Mouse (Mus musculus) adrenal gland, adult (tissue): Measurements from ENCODE around the gene Pmm2.
A peak's percentile ranks its signal among the peaks of the same experiment; 100 is the strongest.

ENCODE experiments used
- DNase-seq, 2 experiments: peaks; one replicate each; pipeline ENCODE4 v3.0.0; 2022 to 2023; ENCODE audit warnings: low spot score in 1 of 2; ENCODE audit not compliant: inconsistent age in 2 of 2

The Pmm2 gene

GRCm38 (mm10) chr16:8655599-8655998 is 18.1 kb downstream of the Pmm2 start:
- no peak for DNase-seq

- no peak for DNase-seq
Measured at GRCm38 (mm10) chr16:8656256-8656655, 18.8 kb downstream of the Pmm2 start.

GRCm38 (mm10) chr16:8658349-8658748 is 20.9 kb downstream of the Pmm2 start:
- DNase-seq = no peak

DNA sequence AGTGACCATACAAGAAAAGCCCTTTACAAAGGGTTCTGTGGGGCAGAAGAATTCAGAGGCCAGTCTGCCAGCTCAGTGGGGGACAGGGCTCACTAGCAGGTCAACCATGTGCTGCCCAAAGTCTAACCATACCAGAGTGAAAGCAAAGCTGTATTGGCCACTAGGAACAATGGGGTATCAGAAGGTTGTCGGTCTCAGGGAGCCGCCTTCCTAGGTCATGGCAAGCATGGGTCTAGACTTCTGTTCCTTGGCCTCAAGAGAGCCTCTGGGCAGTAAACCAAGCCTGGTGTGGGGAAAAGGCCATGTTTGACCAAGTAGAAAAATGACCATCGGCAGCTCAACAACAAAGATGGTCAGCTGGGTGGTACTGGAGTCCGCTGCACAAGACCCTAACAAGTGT is 21.3 kb downstream of the Pmm2 start:
- DNase-seq = peak; percentile 31 to 79

DNA sequence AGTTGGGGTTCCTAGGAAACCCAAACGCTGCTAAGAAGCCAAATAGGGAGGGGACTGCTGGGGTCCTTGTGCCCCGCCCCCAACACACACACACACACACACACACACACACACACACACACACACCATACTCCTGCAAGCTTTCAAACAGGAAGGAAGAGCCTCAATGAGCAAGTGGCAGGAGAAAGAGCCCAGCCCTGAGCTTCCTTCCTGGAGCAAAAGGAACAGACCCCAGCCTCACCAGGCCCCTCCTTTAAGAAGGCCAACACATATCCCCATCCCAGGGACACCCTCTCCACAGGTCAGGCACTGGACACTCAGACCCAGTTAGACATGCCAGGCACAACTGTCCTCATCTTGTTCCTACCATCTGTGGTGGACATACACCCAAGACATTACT is 25.5 kb downstream of the Pmm2 start:
- DNase-seq = peak in 1 of 2 experiments; percentile 47

DNA sequence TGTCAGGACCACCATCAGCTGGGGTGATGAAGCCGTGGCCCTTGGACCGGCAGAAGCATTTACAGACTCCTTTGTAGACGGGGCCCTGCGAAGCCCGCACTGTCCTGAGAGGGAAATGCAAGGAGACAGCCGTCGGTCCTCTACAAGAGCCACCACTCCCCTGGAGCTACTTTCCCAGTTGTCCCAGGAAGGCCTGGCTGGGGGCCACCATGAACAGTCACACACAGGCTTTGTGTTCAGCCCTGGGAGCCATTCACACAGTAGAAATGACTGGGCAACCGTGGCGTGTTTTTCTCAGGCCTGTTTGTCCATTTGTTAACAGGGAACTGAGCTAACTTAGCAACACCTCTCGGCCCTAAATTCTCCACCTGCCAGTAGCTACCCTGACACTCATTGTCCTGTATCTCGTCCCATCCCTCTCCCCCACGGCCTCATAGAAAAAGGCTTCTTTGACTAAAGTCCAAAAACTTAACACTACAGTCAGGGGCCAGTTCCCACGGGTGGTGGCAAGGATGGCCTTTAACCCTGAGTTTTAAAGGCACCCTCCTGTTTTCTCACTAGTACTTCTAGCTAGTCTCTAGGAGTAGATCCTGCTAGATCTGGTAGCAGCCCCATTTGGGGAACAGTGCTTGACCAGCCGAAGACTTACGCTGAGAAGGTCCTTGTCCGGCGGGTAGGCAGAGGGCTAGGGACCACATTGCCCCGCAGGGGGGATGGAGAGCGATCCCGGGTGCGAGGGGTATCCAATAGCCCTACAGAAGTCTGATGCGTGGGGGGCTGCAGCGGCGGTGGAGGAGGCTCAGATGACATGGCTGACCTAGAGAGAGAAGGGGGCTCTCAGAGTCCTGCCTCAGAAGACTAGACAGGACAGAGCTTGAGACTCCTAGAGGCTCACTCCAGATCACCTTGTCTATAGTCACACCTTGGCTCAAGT is 26.4 kb downstream of the Pmm2 start:
- DNase-seq = no peak

- DNase-seq = peak in 1 of 2 experiments; percentile 45
Measured at GRCm38 (mm10) chr16:8665367-8665766, 27.9 kb downstream of the Pmm2 start.

DNA sequence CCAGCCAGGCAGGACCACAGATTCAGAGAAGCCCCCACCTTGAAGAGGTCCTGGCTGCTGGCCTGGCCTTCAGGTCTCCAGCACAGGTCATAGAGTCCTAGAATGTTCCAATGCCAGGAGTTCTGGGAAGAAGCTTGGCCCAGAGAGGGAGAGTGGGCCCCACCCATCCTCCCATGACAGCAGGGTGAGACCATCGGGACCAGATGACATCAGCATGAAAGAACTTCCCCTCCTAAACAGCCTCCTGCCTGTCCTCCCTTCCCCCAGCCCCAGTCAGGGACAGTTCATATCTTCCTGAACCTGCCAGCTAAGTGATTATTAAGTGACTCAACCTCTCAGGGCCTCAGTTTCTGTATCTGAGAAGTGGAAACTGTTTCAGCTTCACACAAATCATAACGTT is 29.0 kb downstream of the Pmm2 start:
- DNase-seq = peak; percentile 80 to 88

DNA sequence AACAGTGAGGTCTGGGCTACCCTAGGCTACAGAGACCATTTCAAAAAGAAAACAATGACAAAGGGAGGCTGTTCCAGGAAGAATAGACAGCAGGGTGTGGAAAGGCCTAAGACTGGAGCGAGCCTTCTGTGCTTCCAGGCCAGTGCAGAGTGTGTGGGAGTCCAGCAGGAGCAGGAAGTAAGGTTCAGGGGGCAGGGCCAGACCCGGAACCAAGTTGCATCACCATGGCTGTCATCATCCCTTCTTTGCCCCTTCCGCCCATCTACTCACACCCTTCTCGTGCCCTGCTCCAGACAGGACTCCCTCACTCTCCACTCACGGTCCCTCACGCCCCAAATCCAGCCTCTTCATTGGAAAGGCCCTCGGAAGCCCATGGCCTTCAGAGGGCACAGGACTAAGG is 29.8 kb downstream of the Pmm2 start:
- peak in 1 of 2 experiments; percentile 67 for DNase-seq

DNA sequence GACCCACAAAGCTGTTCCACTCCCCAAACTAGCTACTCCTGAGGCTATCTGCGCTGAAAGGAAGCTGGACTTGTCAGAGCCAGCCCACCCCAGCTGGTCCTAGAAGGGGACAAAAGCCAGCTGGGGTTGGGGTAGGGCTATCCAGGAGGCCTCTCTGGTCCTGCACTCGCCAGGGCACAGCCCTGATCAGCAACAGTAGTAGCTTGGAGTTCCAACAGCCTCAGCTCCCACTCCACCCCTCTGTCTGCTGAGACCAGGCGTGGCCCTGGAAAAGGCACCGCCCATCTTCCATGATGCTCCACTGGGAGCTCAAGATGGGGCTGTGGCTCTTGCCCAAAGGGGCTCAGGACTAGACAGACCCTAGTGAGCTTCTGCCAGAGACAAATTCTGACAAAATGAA is 30.3 kb downstream of the Pmm2 start:
- peak in 1 of 2 experiments; percentile 68 for DNase-seq

- peak in 1 of 2 experiments; percentile 39 for DNase-seq
Measured at GRCm38 (mm10) chr16:8668386-8668785, 30.9 kb downstream of the Pmm2 start.

DNA sequence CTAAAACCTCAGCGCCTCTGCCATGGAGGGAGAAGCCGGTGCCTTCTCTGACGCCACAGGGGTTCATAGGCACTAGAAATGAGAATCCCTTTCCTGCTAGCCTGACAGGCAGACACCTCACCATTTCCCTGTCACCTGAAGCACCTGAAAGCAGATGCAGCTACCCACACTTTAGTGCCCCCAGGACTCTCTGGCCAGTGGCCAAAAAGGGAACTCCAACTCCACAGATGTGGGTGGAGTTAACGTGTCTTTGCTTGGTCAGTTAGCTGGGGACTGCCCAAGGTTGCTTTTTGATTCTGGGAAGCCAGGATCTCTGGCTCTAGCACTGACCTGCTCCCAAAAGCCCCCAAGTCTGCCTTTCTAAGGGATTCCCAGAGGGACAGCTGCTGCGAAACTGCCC is 32.0 kb downstream of the Pmm2 start:
- DNase-seq = peak in 1 of 2 experiments; percentile 83

GRCm38 (mm10) chr16:8670041-8671035 is 32.9 kb downstream of the Pmm2 start:
- peak in 1 of 2 experiments; percentile 85 for DNase-seq

DNA sequence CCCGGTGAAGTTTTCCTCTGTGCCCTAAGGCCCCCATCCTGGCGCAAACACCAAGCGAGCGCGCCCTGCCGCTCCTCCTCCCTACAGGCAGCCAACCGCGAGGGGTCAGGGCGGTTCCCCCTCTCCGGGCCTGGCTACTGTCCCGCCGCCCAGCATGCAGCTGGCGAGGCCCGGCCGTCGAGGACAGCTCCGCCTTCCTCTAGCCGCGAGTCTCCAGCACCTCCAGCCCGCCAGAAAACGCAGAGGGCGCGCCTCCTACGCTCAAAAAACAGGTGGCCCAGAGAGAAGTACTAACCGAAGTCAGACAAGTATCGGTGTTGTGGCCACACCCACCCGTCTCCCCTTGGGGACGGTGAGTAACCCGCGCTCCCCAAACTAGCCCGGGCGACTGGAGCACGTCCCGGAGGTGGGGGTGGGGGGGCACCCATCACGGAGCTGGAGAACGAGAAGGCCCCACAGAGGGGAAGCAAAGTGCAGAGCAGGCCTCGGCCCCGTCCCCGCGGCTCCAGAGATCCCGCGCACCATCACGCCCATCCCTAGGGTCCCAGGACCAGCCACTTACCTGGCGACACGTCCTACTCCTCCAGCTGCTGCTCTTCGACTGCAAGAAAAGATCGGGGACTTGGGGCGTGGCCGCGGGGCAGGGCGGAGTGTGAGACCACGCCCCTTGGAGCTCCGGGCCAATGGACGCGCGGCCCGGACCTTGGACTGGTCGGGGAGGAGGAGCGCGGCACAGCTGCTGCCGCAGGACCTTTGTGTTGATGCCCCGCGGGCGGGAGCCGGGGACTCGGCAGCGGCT is 34.3 kb downstream of the Pmm2 start, which contains the start of gene Carhsp1:
Carhsp1 (minus strand) TSS at position 605 of the 799 bp plus-strand sequence.
- DNase-seq = peak; percentile 96 to 98

DNA sequence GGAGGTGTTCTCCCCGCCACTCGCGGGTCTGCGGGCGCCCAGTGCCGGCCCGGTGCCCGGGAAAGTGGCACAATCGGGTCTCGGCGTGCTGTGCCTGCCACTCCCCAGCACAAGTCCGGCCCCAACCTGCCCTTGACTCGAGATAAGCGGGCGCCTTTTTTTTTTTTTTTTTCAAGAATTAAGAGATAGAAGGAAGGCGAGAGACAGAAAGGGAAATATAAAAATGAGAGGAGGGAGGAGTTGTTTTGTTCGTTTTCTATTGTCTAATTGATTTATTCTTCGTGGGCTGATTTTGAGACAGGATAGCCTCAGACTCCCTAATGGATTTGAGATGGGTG is 34.8 kb downstream of the Pmm2 start:
- no peak for DNase-seq

GRCm38 (mm10) chr16:8672811-8673210 is 35.3 kb downstream of the Pmm2 start:
- no peak for DNase-seq

DNA sequence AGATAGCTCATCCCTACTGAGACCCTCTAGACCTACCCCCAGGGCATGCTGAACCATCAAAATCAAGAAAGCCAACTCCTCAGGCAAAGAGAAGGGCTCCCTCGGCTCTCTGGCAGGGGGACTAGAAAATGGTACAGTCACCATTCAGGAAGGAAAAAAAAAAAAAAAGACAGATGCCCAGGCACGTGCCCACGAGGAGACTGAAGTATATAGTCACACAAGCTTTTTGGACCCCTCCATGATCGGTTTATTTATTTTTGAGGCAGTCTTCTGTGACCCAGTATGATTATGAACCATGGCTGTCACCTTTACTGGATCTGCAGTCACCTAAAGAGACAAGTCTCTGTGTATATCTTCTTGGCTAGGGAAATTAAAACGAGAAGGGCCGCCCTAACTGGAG is 35.9 kb downstream of the Pmm2 start:
- no peak for DNase-seq

- peak in 1 of 2 experiments; percentile 86 for DNase-seq
Measured at GRCm38 (mm10) chr16:8674165-8674564, 36.7 kb downstream of the Pmm2 start.

GRCm38 (mm10) chr16:8675559-8675958 is 38.1 kb downstream of the Pmm2 start:
- DNase-seq = no peak

GRCm38 (mm10) chr16:8676228-8676627 is 38.8 kb downstream of the Pmm2 start:
- DNase-seq = no peak

DNA sequence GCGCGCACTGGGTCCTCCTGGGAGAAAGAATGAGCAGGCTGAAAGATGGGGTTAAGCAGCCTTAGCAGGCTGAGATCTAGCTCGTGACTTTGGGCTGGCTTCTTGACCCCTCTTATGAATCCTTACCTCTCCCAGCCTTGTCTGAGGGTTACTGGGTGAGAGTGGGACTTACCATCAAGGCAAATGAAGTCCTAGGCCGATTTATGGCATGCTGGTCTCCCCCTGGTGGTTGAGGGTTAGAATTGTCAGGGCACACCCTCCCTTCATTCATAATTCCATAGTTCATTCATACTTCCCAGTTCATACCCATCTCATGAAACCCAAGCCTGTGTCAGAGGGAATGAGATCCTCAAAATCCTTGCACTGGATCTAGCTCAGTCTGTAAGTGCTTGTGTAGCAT is 39.3 kb downstream of the Pmm2 start:
- peak in 1 of 2 experiments; percentile 83 for DNase-seq
